Mouse (Mus musculus): Measurements from ENCODE around the gene Tpr.

Gene Tpr

DNA sequence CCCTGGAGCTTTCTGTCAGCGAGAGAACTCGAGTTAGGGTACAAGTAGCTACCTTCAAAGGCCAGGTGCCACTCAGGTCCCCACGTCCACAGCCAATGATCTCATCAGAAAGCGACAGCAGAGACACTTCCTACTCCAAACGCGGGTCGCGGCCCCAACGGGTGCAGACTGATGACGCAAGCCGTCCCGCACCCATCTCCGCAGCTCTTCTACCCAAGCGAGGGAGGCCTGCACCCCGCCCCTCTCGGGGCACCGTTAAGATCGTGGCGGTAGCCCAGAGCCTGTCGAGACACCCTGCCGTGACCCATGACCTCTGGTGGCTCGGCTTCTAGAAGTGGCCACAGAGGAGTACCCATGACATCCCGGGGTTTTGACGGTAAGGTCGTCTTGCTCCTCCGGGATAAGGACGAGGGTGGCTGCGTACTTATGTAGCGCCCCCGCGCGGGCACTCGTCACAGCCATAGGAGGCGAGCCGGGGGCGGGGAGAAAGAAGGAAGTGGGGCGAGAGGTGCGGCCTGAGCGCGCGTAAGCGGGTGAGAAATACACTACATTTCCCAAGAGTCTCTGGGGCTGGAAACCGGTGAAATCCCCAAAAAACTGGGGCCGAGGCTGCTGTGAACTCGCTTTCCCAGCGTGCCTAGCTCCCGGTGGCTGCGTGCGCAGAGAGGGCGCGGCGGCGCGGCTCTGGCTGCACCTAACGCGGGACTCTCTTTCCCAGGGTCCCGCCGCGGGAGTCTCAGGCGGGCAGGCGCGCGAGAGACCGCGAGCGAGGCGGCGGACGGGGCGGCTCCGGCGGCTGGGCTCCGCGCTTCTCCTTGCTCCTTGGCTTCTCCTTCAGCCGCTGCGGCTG, at the start of gene Tpr, which contains the start of gene Odr4:
Gene Tpr, plus strand, starts transcription at position 201 of the 850 bp plus-strand sequence.
Gene Odr4, minus strand, starts transcription at position 443 of the 850 bp plus-strand sequence.
- peak; percentile 99 to 100 for DNase-seq (ENCODE audit: low spot score in 2 of 2)

DNA sequence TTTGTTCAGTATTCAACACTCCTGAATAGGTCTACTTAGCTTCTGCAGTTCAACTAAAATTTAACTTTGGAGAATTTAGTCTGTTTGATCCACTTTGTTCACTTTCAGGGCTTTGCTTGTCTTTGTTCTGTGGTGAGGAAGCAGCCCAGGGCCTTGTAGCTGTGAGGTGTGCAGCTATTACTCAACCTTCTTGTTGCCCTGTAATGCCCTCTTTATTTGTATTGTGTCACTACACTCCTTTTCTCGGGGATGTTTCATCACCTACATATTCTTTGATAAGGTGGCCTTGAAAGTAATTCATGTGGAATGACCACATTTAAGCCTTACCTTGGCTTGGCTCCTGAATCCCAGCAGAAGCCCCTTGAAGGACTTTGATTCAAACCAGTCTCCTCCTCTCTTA, 31.8 kb upstream of the Tpr start:
- DNase-seq (ENCODE audit: low spot score in 2 of 2) = no peak

DNA sequence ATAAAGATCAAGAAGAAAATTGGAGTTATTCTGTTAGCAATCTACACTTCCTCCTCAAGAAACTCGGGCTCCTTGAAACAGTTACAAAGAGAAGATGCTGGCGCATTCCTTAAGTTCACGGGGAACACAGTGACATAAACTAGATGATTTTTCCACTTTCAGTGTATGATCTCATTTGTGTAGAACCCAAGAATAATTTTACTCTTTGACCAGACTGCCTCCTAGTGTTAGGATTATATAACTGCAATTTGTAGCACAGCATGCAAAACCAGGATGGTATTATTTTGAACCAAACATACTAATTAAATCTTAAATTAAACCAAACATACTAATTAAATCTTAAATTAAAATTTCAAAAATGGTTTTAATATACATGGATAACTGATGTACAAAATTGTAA, 19.7 kb upstream of the Tpr start:
- DNase-seq (ENCODE audit: low spot score in 2 of 2) = no peak

DNA sequence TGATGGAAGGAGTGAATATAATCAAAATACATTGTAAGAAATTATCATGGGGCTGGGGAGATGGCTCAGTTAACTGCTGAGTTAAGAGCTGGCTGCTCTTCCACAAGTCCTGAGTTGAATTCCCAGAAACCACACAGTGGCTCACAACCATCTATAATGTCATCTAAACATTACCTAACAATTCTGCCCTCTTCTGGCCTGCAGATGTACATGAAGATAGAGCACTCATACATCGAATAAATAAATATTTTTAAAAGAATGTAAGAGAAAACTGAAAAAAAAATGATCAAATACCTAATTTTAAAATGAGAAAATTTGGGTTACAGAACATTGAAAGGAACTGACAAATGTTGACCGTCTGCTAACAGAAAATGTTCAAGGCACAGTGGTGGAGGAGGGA, 18.4 kb upstream of the Tpr start:
- DNase-seq (ENCODE audit: low spot score in 2 of 2) = no peak

DNA sequence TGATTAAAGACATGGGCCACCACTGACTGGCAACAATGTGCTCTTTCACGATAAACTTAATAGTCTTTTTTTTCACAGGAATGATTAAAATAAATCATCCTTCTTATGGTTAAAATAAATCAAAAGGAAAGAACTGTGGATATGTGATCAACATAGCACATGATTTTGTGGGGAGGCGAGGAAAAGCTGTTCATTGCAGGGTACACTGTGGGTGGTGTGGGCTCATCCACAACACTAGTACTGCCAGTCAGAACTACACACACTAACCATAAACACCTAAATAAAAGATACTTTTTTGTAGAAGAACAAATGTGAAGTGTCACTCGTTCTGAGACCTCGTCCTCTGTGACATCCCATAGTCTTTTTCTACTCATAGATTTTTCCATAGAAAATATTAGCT, 8.5 kb upstream of the Tpr start:
- DNase-seq (ENCODE audit: low spot score in 2 of 2) = no peak

DNA sequence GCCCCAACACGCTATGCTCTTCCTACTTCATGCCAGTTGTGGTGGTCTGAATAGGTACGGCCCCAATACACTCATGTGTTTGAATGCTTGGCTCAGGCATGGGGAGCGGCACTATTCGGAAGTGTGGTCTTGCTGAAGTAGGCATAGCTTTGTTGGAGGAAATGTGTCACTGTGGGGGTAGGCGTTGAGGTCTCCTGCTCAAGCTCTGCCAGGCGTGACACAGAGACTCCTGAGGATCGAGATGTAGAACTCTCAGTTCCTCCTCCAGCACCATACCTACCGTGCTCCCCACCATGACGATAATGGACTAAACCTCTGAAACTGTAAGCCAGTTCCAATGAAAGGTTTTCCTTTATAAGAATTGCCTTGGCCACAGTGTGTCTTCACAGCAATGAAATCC, 5.1 kb upstream of the Tpr start:
- no peak for DNase-seq (ENCODE audit: low spot score in 2 of 2)

DNA sequence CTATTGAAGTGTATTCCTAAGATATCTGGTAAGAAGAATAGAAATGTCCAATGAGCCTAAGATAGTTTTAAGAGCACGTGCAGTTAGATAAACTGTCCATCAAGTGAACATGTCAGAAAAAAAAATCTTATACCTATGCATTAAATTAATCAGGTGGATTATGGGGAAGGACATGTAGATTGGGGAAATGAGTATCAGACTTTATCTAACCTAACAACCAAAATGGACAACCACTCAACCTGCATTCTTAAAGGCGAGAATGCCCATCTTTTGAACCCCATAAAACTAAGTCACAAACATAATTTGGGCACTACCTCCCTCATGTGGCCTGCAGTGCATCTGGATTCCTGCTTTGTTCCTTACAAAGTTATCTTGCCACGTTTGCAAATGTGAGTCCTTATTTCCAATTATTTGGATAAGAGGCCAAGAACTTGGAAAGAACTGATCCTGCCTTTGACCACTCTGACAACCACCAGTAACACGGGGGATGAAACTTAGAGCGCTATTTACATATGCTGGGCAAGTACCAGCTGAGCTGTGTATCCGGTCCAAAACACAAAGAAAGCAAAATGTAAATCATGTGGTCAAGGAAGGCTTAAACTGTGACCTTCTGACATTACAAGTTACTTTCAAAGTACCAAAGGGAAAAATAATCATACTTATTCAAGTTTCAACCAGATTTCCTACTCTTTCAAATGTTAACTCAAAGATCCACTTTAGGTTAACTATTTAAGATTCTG, 3.1 kb upstream of the Tpr start:
- DNase-seq (ENCODE audit: low spot score in 2 of 2) = no peak

DNA sequence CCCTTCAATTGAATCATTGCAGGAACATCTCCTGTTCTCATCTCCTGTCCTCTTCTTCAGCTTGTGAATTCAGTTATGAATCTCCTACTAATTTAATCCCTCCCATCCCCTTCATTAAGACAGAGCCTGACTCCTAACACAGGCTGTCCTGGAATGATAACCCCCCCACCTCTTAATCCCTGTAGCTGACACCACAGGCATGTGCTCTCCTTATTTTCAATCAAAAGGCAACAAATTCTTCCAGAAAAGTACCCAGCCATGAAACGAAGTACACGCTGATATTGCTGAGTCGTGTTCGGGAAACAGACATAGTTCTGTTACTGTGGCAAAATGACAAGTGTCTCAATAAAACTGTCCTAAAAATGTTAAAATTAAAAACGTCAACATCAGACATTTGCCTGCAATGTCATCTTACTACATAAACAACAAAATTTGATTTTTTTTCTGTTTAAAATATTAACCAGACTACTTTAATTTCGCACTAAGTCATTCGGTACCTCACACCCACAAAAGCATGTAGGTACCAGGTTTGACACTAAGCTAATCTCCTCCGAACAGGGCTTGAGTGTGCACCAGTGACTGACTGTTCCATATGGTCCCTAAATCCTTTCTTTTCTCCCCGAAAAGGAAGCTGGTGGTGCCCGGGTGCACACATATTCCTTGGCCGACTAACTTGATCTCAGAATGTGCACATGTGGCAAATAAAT, 554 bp upstream of the Tpr start:
- no peak for DNase-seq (ENCODE audit: low spot score in 2 of 2)

DNA sequence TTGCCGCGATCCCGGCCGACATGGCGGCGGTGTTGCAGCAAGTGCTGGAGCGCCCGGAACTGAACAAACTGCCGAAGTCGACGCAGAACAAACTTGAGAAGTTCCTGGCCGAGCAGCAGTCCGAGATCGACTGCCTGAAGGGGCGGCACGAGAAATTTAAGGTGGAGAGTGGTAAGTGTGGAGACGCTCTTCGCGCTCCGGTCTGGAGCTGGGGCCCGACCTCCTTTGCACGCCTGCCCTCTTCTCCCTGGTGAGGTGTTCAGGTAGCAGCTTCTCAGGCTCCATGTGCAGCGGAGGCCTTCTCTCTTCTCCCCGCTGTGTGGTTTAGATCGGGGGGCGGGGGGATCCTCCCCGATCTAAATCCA, 832 bp downstream of the Tpr start:
- no peak for DNase-seq (ENCODE audit: low spot score in 2 of 2)

DNA sequence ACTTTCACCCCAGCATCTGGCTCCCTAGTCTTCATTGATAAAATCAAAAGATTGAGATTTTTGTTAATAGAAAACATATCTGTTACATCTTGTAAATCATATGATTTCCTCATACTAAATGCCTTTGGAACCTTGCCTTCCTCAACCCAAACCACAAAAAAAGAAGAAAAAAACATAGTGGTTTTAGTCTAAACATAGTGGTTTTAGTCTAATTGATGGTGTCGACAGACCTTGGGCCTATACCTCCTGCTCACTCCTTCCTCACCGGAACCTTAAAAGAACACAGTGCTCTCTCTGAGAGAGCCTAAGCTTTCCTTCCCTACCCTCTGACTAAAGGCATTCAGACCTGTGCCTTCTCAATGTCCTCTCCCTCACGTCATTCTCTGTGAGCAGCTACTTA, 3.4 kb downstream of the Tpr start:
- no peak for DNase-seq (ENCODE audit: low spot score in 2 of 2)

DNA sequence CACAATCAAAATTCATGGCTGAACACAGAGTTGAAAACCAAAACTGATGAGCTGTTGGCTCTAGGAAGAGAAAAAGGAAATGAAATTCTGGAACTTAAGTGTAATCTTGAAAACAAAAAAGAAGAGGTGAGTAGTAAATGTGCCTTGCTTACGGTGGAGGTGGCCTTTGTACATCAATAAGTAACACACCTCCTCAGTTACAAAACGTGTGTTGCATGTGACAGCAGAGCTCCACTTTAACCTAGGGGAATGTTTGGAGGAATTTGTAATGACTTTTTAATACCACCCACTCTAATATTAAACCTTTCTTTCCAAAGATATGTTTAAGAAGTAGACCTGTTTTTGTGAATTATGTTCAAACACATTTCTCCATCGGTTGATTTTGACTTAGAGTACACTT, 11.3 kb downstream of the Tpr start:
- DNase-seq (ENCODE audit: low spot score in 2 of 2) = no peak

DNA sequence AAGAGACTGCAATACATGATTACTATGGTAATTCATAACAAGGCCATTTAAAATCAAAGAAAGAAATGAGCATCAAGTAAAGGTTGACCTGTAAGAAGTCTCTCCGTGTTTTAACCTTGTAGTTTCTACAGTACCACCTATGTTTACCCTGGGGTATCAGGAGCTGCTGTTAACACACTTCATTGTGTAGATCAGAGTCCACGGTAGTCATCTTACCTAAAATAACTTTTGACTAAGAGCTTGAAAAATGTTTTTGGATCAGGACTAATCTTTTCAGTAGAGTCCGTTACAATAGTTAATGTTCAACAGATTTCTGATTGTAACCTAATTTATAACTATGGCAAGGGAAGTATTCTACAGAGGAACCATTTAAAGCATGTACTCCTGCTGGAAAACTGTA, 11.9 kb downstream of the Tpr start:
- no peak for DNase-seq (ENCODE audit: low spot score in 2 of 2)

DNA sequence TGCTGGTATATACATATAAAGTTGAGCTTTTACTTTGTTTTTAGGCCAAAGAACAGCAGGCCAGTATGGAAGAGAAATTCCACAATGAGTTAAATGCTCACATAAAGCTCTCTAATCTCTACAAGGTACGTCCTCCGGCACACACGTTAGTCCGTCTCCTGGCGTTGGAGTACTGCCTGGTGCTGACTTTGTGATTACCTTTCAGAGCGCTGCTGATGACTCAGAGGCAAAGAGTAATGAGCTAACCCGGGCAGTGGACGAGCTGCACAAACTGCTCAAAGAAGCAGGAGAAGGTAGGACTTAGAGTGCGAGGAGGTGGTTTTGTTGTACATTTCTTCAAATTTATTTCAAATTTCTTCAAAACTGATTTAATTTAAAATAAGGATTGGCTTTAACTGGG, 14.6 kb downstream of the Tpr start:
- DNase-seq (ENCODE audit: low spot score in 2 of 2) = no peak

DNA sequence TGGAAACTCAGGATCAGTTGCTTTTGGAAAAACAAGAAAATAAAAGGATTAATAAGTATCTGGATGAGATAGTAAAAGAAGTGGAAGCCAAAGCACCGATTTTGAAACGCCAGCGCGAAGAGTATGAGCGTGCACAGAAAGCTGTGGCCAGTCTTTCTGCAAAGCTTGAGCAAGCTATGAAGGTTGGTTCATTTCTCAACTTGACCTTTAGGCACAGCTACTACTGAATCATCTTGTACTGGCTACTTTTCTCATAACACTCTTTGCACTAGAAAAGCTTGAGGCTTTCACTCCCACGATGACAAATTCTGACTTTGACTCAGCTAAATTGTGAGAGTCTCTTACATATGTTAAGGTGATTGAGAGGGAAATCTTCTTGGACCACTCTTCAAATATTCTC, 17.4 kb downstream of the Tpr start:
- DNase-seq (ENCODE audit: low spot score in 2 of 2) = no peak

DNA sequence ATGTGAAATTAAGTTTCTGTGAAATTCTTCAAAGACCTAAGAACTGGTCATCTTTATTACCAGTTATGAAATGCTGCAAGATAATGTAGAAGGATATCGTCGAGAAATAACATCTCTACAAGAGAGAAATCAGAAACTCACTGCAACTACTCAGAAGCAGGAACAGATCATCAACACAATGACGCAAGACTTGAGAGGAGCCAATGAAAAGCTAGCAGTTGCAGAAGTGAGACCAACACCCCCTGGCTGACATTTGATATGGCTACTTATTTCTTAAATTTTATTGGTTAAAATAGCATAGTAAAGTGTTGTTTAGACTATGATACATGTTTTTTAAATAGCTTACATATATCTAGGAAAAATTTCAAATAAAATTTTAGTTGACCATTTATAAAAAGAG, 23.4 kb downstream of the Tpr start:
- DNase-seq (ENCODE audit: low spot score in 2 of 2) = no peak

DNA sequence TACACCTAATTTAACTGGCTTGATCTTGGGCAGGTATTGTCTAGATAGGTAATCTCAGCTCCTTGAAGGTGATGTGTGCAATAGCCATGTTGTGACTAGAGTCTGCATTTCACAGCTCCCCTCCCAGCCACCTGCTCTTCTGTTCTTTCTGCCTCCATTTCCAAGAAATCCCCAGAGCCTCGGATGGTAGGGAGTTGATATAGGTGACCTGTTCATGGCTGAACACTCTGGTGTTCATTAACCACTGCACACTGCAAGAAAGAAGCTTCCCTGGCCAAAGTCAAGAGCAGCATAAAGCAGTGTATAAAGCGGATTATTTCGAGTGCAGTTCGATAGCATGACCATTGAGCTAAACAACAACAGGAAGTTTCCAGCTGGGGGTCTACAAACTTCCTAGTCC, 25.8 kb downstream of the Tpr start:
- DNase-seq (ENCODE audit: low spot score in 2 of 2) = no peak

DNA sequence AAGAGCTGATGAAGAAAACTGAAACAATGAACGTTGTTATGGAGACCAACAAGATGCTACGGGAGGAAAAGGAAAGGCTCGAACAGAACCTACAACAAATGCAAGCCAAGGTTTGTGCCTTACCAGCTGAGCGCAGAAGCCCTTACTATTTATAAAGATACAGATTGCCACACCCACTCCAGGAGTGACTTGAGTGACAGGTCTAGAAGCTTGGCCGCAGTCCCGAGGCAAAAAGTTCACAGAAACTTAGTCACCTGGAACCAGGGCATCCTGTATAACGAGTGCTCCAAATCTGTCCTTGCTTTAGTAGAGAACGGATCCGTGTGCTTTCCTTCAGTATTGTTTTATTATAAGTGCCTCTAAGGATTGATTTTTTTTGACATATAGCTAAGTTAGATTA, 33.0 kb downstream of the Tpr start:
- no peak for DNase-seq (ENCODE audit: low spot score in 2 of 2)

DNA sequence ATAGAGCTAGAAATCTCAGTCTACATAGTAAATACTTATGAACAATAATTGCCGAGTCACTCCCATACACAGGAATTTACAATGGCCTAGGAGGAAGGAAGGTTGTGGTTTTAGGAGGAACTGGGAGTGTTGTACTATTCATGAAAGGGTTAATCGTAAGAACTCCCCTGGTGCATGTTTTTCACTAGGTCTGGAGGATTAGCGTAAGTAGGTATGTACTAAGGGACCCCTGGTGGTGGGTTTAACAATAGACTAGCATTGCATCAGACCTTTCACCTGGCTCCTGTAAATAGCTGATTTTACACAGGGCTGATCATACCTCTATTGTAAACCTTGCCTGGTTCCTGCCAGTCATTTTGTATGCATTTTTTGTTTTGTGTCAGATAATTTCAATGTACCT, 33.6 kb downstream of the Tpr start:
- DNase-seq (ENCODE audit: low spot score in 2 of 2) = no peak

DNA sequence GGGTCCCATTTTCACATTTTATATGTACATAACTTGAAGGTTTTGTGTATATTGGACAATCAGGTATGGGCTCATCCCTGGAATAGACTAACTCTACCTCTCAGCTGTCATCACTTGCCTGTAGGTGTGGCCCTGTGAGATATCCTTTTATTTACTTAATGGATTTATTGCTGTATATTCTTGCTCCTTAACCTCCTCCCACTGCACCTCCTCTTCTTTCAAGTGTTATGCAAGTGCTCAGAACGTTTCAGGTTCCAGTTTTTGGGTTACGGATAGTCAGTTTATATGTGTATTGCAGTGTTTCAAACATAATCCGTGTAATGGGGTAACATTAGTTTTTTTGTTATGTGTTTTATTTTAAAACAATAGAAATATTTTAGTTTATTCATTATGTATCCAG, 46.0 kb downstream of the Tpr start:
- no peak for DNase-seq (ENCODE audit: low spot score in 2 of 2)

DNA sequence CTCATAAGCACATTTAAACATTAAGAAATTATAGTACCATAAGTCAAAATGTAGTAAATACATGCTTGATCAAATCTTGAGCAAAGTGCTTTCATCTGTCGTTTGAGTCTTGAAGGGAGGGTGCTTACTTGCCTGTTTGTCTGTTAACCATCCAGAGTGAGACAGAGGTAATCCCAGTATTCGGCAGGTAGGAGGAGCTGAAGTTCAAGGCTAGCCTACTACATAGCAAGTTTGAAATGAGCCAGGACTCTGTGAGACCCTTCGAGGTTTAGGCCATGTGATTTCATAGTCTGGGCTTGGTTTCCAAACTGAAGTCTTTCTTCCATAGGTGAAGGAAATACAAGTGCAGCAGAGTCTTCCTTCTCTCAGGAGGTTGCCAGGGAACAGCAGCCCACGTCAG, 49.1 kb downstream of the Tpr start:
- no peak for DNase-seq (ENCODE audit: low spot score in 2 of 2)

DNA sequence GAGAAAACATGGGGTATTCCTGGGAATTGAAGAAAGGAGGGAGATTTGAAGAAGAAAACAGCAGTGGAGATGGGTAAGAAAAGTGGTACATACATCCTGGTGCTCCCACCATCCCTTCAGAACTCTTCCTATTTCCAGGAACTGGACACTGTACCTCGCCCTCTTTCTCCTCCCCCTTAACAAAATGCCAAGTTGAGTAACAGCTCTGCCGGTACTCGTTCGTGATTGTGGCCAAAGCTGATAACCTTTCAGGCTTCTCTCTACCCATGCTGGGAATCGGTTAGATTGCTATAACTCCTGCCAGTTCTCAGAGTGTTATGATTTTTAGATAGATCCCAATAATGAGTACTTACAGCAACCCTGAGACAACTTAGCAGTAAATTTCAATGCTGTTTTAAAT, 66.3 kb downstream of the Tpr start:
- DNase-seq (ENCODE audit: low spot score in 2 of 2) = no peak

DNA sequence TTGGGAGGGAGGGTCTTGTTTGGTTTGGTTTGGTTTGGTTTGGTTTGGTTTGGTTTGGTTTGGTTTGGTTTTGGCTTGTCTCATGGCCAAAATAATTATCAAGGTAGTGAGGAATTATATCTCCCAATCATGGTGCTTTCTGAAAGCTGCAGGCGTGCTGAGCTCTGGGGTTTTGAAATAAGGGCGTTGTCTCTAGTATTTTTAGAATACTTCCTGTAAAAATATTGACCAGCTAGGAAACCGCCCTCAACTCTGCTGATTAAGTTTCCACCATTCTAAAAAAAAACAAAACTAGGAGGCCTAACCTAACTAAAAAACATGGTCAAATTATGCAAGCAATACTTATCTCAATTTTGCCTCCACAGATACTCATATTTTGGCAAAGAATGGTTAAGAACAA, 67.0 kb downstream of the Tpr start:
- DNase-seq (ENCODE audit: low spot score in 2 of 2) = no peak

DNA sequence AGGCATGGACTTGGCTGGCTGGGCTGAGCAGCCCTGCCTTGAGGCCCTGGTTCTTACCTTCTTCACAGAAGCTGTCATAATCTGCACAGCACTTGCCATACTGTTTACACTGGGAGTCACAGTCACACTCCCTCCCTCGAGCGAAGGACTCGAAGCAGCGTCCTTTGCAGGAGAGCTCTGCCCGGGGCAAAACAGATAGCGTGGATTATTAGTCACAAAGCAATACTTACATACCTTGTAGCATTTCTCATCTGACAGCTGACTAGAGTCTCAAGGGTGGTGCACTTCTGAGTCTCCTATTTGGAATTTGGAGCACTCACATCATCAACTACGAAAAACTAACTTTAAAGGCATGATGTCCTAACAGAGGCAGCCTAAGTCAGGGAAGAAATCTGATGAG, 68.0 kb downstream of the Tpr start:
- no peak for DNase-seq (ENCODE audit: low spot score in 2 of 2)
